Mouse (Mus musculus) intestine, postnatal 0 days (tissue): ENCODE data around the gene Kcnk12. TPM values are rescaled to one million over a fixed set of nuclear protein-coding genes. Genes with fewer than 3 reads are reported as not detected.
A peak's percentile ranks its signal among the peaks of the same experiment; 100 is the strongest.

ENCODE experiments used
- ATAC-seq: fragments of 200-750 bp; cut with Nextera tagmentation; 2 replicates; pipeline ENCODE4 v1.8.0; 2017; ENCODE audit warnings: mild to moderate bottlenecking, moderate TSS enrichment, moderate library complexity
- H3K27ac ChIP-seq: fragments of 300-500 bp; sonication (generic); 2 replicates; pipeline ENCODE4 v1.5.1; 2014; ENCODE audit warnings: mild to moderate bottlenecking, low read depth, low read length, moderate library complexity
- H3K27me3 ChIP-seq: fragments of 300-500 bp; sonication (generic); replicated peaks from 2 replicates; pipeline ENCODE4 v1.6.1; 2014; ENCODE audit warnings: low read length, mixed read lengths; ENCODE audit not compliant: control insufficient read depth, insufficient read depth
- H3K36me3 ChIP-seq: fragments of 300-500 bp; sonication (generic); 2 replicates; pipeline ENCODE4 v1.6.1; 2014; ENCODE audit warnings: mild to moderate bottlenecking, moderate library complexity; ENCODE audit not compliant: control insufficient read depth, insufficient read depth
- H3K4me1 ChIP-seq: fragments of 300-500 bp; sonication (generic); replicated peaks from 2 replicates; pipeline ENCODE4 v1.6.1; 2014; ENCODE audit warnings: antibody characterized with exemption, low read length, mixed read lengths; ENCODE audit not compliant: control insufficient read depth, insufficient read depth
- H3K4me2 ChIP-seq: fragments of 300-500 bp; sonication (generic); replicated peaks from 2 replicates; pipeline ENCODE4 v1.6.1; 2014; ENCODE audit warnings: low read depth, mild to moderate bottlenecking, moderate library complexity
- H3K4me3 ChIP-seq: fragments of 300-500 bp; sonication (generic); 2 replicates; pipeline ENCODE4 v1.5.1; 2014; ENCODE audit warnings: low read depth, low read length
- H3K9ac ChIP-seq: fragments of 300-500 bp; sonication (generic); 2 replicates; pipeline ENCODE4 v1.6.1; 2014; ENCODE audit warnings: mild to moderate bottlenecking, low read depth, low read length
- H3K9me3 ChIP-seq: fragments of 300-500 bp; sonication (generic); 2 replicates; pipeline ENCODE4 v1.6.1; 2016; ENCODE audit warnings: mixed run types; ENCODE audit not compliant: control insufficient read depth
- CTCF ChIP-seq: sonication (generic); IDR thresholded peaks from 2 replicates; pipeline ENCODE4 v1.5.1; 2016; ENCODE audit warnings: low read depth, mild to moderate bottlenecking, control low read depth, antibody characterized with exemption, moderate library complexity
- WGBS: fragments of 180-500 bp; shearing (Covaris S2); extraction: QIAGEN DNeasy Blood & Tissue Kit; methylation state at CpG from one replicate; pipeline ENCODE4 v1.1.7; 2014; 5-methylcytosine and 5-hydroxymethylcytosine counted together
- polyA plus RNA-seq: library from polyadenylated mRNA; unstranded; fragments of >200 nt; fragmentation: Nextera tagmentation; extraction: Ambion mirVana; gene quantifications from 2 replicates; pipeline ENCODE4 v1.2.1, GENCODE M21; 2015

Gene Kcnk12
- polyA plus RNA-seq, 1 experiment from 2014 or later, result not detected

DNA sequence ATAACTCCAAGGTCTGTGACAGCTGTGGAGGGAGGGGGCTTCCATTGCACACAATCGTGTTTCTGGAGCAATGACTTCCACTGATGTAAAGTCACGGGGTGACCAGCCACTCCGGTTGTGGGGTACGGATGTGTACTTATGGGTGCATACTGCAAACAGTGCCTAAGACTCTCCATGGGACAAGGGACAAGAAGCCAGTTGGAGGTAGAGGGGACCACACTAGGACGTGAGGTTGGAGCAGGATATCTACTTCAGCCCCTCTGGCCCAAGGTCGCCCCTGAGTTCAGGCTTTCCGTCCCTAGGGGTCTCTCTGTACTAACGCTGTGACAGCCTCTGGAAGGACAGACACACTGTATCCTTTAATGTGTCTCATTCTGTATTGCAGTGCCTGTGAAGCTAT lies 63.3 kb downstream of the Kcnk12 start:
- WGBS, result 85% methylated on average over 8 of the region's 8 CpGs
- Histone ChIP-seq H3K9me3 (no peaks in the 10 kb centered on the region), H3K4me1 (no peaks in the 10 kb centered on the region), H3K27ac (no peak overlapping the region), H3K4me2 (no peak overlapping the region), H3K27me3 (no peaks in the 10 kb centered on the region), H3K9ac (no peak overlapping the region), H3K4me3 (no peak overlapping the region), H3K36me3 (no peaks in the 10 kb centered on the region)
- TF ChIP-seq CTCF, result no peak
- ATAC-seq, result no peak

DNA sequence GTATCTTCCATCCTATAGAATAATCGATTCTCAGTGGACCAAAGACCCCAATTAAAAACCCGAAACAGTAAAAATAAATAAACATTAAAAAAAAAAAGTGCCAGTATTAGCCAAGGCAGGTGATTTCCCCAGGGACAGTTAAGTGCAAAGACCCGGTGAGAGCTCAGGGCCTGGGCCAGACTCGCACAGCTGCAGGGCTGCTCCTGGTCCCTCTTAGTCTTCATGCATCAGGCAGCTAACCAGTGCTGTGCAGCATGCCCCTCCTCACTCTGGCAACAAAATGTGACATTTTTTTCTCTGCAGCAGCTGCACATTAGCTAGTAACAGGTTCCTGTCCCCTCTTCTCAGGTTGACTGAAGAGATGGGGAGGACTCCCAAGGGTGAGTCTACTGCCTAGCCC lies 65.8 kb downstream of the Kcnk12 start:
- H3K27me3 ChIP-seq, result no peaks in the 10 kb centered on the region
- no peak for TF ChIP-seq CTCF
- no peak overlapping the region for H3K4me2 ChIP-seq
- no peak overlapping the region for H3K9ac ChIP-seq
- 83% methylated on average over 4 of the region's 4 CpGs for WGBS
- no peak overlapping the region for H3K4me3 ChIP-seq
- ATAC-seq, result no peak
- no peaks in the 10 kb centered on the region for H3K36me3 ChIP-seq
- H3K9me3 ChIP-seq, result no peaks in the 10 kb centered on the region
- no peak overlapping the region for H3K27ac ChIP-seq
- H3K4me1 ChIP-seq, result no peaks in the 10 kb centered on the region

DNA sequence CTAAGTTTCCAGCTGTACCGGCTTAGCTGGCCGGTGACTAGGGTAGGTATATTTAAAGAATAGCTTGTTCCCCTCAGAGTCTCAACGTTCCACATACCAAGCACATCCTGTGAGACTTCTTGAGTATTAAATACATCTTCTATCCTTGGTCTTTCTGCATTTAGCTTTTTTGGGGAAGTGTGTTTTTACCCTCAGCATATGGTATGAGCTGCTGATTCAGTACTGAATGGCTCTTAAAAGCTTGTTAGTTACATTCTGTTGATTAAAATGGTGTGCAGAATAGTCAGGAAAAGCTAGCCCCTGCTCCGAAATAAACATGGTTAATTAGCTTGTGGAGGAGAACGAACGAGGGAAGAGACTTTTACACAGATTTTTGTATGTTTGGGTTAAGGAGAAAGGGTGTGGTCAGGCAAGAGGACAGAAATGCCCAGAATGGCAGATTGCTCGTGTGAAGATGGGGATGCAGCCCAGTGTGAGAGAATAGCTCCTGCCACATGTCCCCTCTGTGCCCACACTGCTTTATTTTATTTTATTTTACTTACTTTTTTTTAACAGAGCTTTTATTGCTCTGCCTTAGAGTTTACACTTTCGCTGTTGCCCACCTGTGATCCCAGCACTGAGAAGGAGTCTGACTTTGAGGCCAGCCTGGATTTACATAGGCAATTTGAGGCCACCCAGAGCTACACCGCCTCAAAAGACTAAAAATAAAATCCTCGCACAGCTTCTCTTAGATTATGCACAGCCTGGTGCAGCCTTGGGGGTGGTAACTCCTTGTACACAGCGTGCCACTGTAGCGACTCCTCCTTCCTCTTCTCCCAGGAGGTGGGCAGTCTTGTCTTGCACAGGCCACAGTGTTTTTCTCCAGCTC lies 71.1 kb downstream of the Kcnk12 start:
- H3K4me3 ChIP-seq, result no peak overlapping the region
- no peak overlapping the region for H3K4me2 ChIP-seq
- H3K9ac ChIP-seq, result no peak overlapping the region
- H3K27me3 ChIP-seq, result no peaks in the 10 kb centered on the region
- TF ChIP-seq CTCF, result no peak
- H3K27ac ChIP-seq, result no peak overlapping the region
- H3K36me3 ChIP-seq, result peaks cover 24% of the 10 kb centered on the region; the same call in 1 of the 2 replicates
- H3K4me1 ChIP-seq, result no peaks in the 10 kb centered on the region
- ATAC-seq, result no peak
- no peaks in the 10 kb centered on the region for H3K9me3 ChIP-seq
- WGBS, result 92% methylated on average over 12 of the region's 12 CpGs

- 95% methylated on average over 7 of the region's 7 CpGs for WGBS
- Histone ChIP-seq H3K36me3 (peaks cover 36% of the 10 kb centered on the region), H3K9ac (no peak overlapping the region), H3K4me2 (no peak overlapping the region), H3K27ac (no peak overlapping the region; the same call in 1 of the 2 replicates), H3K4me3 (no peak overlapping the region), H3K4me1 (no peaks in the 10 kb centered on the region), H3K27me3 (no peaks in the 10 kb centered on the region), H3K9me3 (no peaks in the 10 kb centered on the region)
- ATAC-seq, result no peak
- TF ChIP-seq CTCF, result no peak
Measured at GRCm38 (mm10) chr17:87724727-87725126, 73.1 kb downstream of the Kcnk12 start.

DNA sequence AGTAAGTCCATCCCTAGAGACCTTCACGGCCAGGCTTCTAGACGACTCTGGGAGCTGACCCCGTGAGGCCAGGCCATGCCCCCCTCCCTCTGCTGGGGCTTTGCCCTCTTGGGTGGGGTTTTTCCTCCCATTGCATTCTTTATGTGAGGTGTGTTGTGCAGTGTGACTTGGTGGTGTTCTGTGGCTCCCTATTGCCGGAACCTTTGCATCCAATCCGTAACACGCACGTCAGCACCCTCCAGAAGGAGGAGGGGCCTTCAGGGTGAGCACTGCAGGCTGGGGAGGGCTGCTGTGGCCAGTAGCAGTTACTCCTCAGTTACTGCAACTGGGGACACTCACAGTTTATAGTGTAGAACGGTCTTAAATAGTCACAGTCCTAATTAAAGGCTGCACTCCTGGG lies 97.7 kb downstream of the Kcnk12 start:
- H3K27ac ChIP-seq, result no peak overlapping the region
- no peaks in the 10 kb centered on the region for H3K9me3 ChIP-seq
- 83% methylated on average over 8 of the region's 8 CpGs for WGBS
- TF ChIP-seq CTCF, result no peak
- H3K4me1 ChIP-seq, result no peaks in the 10 kb centered on the region
- no peak overlapping the region for H3K4me3 ChIP-seq
- no peak overlapping the region for H3K9ac ChIP-seq
- H3K4me2 ChIP-seq, result no peak overlapping the region
- no peaks in the 10 kb centered on the region for H3K27me3 ChIP-seq
- peaks cover 34% of the 10 kb centered on the region for H3K36me3 ChIP-seq
- no peak for ATAC-seq

- Histone ChIP-seq H3K9ac (no peak overlapping the region), H3K4me2 (no peak overlapping the region), H3K4me3 (no peak overlapping the region), H3K4me1 (no peaks in the 10 kb centered on the region), H3K27me3 (no peaks in the 10 kb centered on the region), H3K27ac (no peak overlapping the region), H3K36me3 (peaks cover 34% of the 10 kb centered on the region), H3K9me3 (no peaks in the 10 kb centered on the region)
- WGBS, result 54% methylated on average over 16 of the region's 16 CpGs
- no peak for TF ChIP-seq CTCF
- ATAC-seq, result peak; percentile 45
Measured at GRCm38 (mm10) chr17:87698996-87699765, 98.6 kb downstream of the Kcnk12 start.
